Mouse (Mus musculus) hindbrain, embryonic 11.5 days (tissue): ENCODE measurements around the gene Pin1. TPM values are rescaled to one million over a fixed set of nuclear protein-coding genes. Genes with fewer than 3 reads are reported as not detected.

Source experiments
- ATAC-seq: fragments of 200-750 bp; cut with Nextera tagmentation; 2 replicates; pipeline ENCODE4 v1.8.0; 2017; ENCODE audit warnings: mild to moderate bottlenecking, moderate TSS enrichment, moderate library complexity; ENCODE audit not compliant: low FRiP score
- DNase-seq: peaks from one replicate; pipeline ENCODE4 v3.0.0-alpha.2; 2015; ENCODE audit warnings: low spot score
- H3K27ac ChIP-seq: fragments of 300-500 bp; sonication (generic); 2 replicates; pipeline ENCODE4 v1.5.1; 2014; ENCODE audit warnings: mild to moderate bottlenecking, low read depth, low read length
- H3K27me3 ChIP-seq: fragments of 300-500 bp; sonication (generic); 2 replicates; pipeline ENCODE4 v1.6.1; 2014; ENCODE audit warnings: mild to moderate bottlenecking, low read length, moderate library complexity, mixed read lengths; ENCODE audit not compliant: control insufficient read depth, insufficient read depth
- H3K36me3 ChIP-seq: fragments of 300-500 bp; sonication (generic); 2 replicates; pipeline ENCODE4 v1.6.1; 2014; ENCODE audit warnings: mild to moderate bottlenecking, low read length, moderate library complexity, mixed read lengths; ENCODE audit not compliant: control insufficient read depth, insufficient read depth
- H3K4me1 ChIP-seq: fragments of 300-500 bp; sonication (generic); replicated peaks from 2 replicates; pipeline ENCODE4 v1.6.1; 2014; ENCODE audit warnings: low read length, mixed read lengths; ENCODE audit not compliant: control insufficient read depth, insufficient read depth
- H3K4me2 ChIP-seq: fragments of 300-500 bp; sonication (generic); replicated peaks from 2 replicates; pipeline ENCODE4 v1.6.1; 2014; ENCODE audit warnings: mild to moderate bottlenecking, low read depth, low read length
- H3K4me3 ChIP-seq: fragments of 300-500 bp; sonication (generic); 2 replicates; pipeline ENCODE4 v1.5.1; 2014; ENCODE audit warnings: low read depth, low read length
- H3K9ac ChIP-seq: fragments of 300-500 bp; sonication (generic); 2 replicates; pipeline ENCODE4 v1.6.1; 2014; ENCODE audit warnings: low read depth, low read length
- H3K9me3 ChIP-seq: fragments of 300-500 bp; sonication (generic); 2 replicates; pipeline ENCODE4 v1.6.1; 2016; ENCODE audit warnings: low read length; ENCODE audit not compliant: control insufficient read depth
- WGBS: fragments of 180-500 bp; shearing (Covaris S2); extraction: QIAGEN DNeasy Blood & Tissue Kit; methylation state at CpG from one replicate; pipeline ENCODE4 v1.1.7; 2014; 5-methylcytosine and 5-hydroxymethylcytosine counted together
- polyA plus RNA-seq: library from polyadenylated mRNA; unstranded; fragments of >200 nt; fragmentation: Nextera tagmentation; extraction: Ambion mirVana; gene quantifications from 2 replicates; pipeline ENCODE4 v1.2.1, GENCODE M21; 2014

Gene Pin1
- polyA plus RNA-seq, 1 experiment from 2014 or later = 65.2 TPM

DNA sequence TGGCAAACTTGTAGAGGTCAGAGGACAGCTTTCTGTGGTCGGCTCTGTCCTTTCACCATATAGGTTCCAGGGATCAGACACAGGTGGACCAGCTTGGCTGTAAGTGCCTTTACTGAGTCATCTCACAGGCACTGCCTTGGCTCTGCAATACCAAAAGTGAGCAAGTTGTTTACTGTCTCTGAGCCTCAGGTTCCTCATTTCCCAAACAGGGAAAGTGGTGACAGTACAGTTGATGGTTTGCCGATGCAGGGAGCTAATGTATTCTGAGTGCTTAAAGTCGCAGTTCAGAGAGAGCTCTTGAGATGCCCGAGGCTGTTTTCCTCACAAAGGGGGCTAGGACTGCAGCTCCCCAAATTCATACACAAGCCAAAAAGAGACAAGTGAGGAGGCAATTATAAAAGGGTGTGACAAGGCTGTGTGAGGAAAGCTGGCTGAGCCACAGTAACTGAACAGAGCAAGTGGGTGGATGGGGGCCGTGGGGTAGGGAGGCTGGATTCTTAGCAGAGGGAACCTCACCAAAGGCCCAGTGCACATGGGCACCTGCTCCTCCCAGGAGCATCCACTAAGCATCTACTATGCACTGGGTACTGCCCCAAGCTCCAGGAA is 44.3 kb downstream of the Pin1 start:
- no peak for ATAC-seq
- no peak for DNase-seq
- Histone ChIP-seq H3K4me2 (no peak overlapping the region), H3K27me3 (no peaks in the 10 kb centered on the region), H3K36me3 (no peaks in the 10 kb centered on the region), H3K4me3 (no peak overlapping the region), H3K27ac (peak overlapping the region; percentile 83), H3K9ac (no peak overlapping the region), H3K4me1 (peaks cover 18% of the 10 kb centered on the region; the same call in 1 of the 2 replicates), H3K9me3 (no peaks in the 10 kb centered on the region)
- 50% methylated on average over 5 of the region's 5 CpGs for WGBS

DNA sequence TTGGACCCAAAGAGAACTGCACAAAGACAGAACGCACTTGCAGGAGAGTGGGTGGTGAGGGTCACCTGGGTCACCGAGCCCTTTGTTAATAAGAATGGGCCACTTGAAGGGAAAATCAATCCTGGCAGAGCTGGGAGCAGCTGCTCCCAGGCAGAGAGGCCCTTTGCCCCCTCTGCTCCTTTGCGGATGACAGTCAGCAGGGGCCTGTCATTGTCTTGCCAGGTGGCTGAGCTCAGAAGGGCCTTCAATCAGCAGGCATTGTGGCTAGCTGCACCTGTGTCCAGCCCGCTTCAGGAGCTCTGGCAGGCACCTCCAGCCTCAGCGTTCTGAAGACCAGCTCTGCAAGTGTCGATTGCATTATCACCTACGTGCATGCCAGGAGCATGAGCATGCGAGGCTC is 45.6 kb downstream of the Pin1 start:
- no peak overlapping the region for H3K4me2 ChIP-seq
- no peaks in the 10 kb centered on the region for H3K36me3 ChIP-seq
- H3K9me3 ChIP-seq = no peaks in the 10 kb centered on the region
- no peak overlapping the region for H3K9ac ChIP-seq
- WGBS = 16% methylated on average over 8 of the region's 8 CpGs
- ATAC-seq (peak; percentile 87), DNase-seq (peak; percentile 84)
- no peaks in the 10 kb centered on the region for H3K27me3 ChIP-seq
- peaks cover 18% of the 10 kb centered on the region; the same call in 1 of the 2 replicates for H3K4me1 ChIP-seq
- H3K27ac ChIP-seq = peak overlapping the region; percentile 83
- no peak overlapping the region for H3K4me3 ChIP-seq

DNA sequence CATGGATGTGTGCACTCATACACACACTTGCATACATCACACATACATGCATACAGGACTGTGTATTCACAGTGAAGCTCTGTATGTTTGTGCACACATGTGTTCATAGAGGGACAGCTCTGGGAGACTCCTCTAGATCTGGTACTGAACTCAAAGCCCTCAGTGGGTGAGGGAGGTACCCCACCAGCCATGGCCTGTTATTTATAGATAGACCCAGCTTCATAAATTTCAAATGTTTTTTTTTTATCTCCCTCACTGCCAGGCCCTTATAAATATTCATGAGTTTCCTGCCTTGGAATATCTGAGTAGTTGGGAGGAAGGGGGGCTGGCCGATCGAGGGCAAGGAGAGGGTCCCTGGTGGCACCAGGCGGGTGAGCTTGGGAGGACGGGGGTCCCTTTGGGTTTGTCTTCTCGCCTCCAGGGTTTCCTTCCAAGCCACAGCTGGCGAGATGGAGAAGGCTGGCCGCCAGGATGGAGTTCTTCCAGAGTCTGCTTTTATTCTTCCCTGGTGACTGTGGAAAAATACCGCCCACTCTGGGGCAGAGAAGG is 52.0 kb downstream of the Pin1 start:
- Histone ChIP-seq H3K4me1 (no peaks in the 10 kb centered on the region), H3K27me3 (no peaks in the 10 kb centered on the region), H3K9me3 (no peaks in the 10 kb centered on the region), H3K27ac (peak overlapping the region; percentile 75), H3K9ac (no peak overlapping the region), H3K4me3 (no peak overlapping the region), H3K4me2 (no peak overlapping the region), H3K36me3 (no peaks in the 10 kb centered on the region)
- 30% methylated on average over 8 of the region's 8 CpGs for WGBS
- ATAC-seq = peak; percentile 82
- peak; percentile 55 for DNase-seq

DNA sequence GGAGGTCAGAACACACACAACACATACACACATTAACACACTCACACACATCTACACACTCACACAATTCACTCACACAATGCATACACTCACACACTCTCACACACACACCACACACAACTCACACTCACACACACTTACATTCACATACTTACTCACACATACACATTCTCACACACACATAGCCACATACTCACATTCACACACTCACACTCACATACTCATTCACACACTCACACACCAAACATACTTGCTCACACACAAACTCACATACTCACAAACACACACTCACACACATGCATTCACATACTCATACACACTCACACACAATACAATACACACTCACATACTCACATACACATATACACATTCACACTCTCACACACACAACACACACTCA is 53.5 kb downstream of the Pin1 start:
- ATAC-seq (no peak), DNase-seq (no peak)
- no peaks in the 10 kb centered on the region for H3K4me1 ChIP-seq
- H3K27me3 ChIP-seq = no peaks in the 10 kb centered on the region
- no peak overlapping the region for H3K27ac ChIP-seq
- H3K9me3 ChIP-seq = no peaks in the 10 kb centered on the region
- no peak overlapping the region for H3K9ac ChIP-seq
- no peaks in the 10 kb centered on the region for H3K36me3 ChIP-seq
- no peak overlapping the region for H3K4me2 ChIP-seq
- no peak overlapping the region for H3K4me3 ChIP-seq

DNA sequence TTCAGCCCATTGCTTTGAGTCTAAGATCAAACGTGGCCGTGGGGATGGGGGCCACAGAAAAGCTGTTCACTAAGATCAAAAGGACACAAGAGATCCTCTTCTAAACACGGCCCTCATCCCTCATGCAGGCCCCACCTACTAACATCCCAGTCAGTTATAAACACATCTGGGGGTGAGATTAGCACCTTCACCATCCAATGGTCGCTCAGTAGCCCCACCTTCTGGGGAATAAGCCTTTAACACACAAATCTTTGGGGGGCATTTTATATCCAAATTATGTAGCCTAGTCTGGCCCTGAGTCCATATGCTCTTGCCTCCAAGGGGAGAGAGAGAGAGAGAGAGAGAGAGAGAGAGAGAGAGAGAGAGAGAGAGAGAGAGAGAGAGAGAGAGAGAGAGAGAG is 54.1 kb downstream of the Pin1 start:
- Histone ChIP-seq H3K4me3 (no peak overlapping the region), H3K9ac (no peak overlapping the region), H3K27me3 (no peaks in the 10 kb centered on the region), H3K9me3 (no peaks in the 10 kb centered on the region), H3K36me3 (no peaks in the 10 kb centered on the region), H3K27ac (no peak overlapping the region), H3K4me1 (no peaks in the 10 kb centered on the region), H3K4me2 (no peak overlapping the region)
- DNase-seq (no peak), ATAC-seq (no peak)
- 44% methylated on average over 4 of the region's 4 CpGs for WGBS

DNA sequence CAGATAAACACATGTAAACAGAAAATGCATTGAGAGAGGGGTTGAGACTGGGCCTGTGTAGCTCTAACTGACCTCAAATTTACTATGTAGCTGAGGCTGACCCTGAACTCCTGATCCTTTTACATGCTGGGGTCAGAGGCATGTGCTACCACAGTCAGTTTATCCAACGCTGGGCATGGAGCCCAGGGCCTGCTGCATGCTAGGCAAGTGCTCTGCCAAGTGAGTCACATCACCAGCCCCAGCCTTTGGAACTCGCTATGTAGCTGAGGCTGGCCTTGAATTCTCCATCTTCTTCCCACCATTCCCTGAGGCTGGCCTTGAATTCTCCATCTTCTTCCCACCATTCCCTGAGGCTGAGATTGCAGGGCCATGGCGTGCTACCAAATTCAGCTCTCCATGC is 58.6 kb downstream of the Pin1 start:
- Histone ChIP-seq H3K9ac (no peak overlapping the region), H3K9me3 (no peaks in the 10 kb centered on the region), H3K27ac (no peak overlapping the region), H3K4me1 (peaks cover 4% of the 10 kb centered on the region), H3K4me2 (no peak overlapping the region), H3K4me3 (no peak overlapping the region), H3K27me3 (no peaks in the 10 kb centered on the region), H3K36me3 (no peaks in the 10 kb centered on the region)
- ATAC-seq (no peak), DNase-seq (no peak)
- WGBS = 92% methylated on average over 3 of the region's 3 CpGs

DNA sequence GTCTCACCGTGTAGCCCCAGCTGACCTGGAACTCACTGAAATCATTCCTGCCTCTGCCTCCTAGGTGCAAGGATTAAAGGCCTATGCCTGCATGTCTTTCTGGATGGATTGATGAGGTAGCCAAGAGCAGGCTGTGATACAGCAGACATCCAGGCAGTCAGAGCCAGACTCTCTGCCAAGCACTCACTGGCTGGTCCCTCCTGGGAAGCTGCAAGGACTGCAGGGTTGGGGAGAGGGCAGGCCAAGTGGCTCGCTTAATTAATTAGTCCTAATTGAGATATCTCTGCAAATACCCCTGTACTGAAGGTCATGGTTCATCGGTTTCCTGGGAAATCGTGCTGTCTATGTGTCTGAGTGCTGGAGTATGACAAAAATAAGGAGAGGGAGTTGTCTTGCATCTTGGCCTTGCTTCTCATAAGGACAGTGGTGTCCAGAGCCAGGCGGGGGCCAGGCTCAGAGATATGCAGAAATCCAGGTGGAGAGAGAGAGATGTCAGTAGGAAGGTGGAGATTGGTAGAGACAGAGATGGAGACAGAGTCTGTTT is 61.1 kb downstream of the Pin1 start:
- ATAC-seq (peak; percentile 65), DNase-seq (peak; percentile 16)
- WGBS = 65% methylated on average over 5 of the region's 5 CpGs
- no peak overlapping the region for H3K4me2 ChIP-seq
- H3K9me3 ChIP-seq = no peaks in the 10 kb centered on the region
- no peaks in the 10 kb centered on the region for H3K36me3 ChIP-seq
- peak overlapping the region; percentile 85 for H3K27ac ChIP-seq
- H3K4me1 ChIP-seq = peaks cover 4% of the 10 kb centered on the region
- H3K27me3 ChIP-seq = no peaks in the 10 kb centered on the region
- no peak overlapping the region for H3K4me3 ChIP-seq
- peak overlapping the region; percentile 12; the same call in 1 of the 2 replicates for H3K9ac ChIP-seq

DNA sequence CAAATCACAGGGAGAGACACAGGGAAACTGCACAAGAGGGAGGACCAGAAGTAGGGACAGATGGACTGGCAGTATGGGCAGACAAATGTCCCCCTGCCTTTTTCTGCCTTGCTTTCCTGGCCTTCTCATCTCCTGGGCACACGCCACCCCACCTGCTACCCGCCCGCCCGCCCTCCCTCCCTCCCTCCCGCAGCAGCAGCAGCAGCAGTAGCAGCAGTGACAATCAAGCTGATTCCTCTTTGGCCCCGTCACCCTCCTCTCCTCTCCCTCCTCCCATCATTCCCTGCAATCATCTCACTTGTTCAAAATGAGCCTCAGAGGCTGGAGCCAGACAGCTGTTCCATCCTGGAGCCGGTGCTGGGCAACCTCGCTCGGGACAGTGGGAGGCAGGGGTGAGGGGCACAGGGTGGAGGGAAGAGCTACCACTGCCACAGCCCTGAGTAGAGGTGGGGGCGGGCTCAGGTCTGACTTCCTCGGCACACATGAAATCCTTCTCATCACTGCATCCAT is 61.6 kb downstream of the Pin1 start:
- H3K9ac ChIP-seq = 0 out of 2 replicates have a peak overlapping the region, but pooled peaks have one; percentile 19
- no peaks in the 10 kb centered on the region for H3K27me3 ChIP-seq
- no peaks in the 10 kb centered on the region for H3K9me3 ChIP-seq
- no peaks in the 10 kb centered on the region for H3K36me3 ChIP-seq
- no peak overlapping the region for H3K4me2 ChIP-seq
- H3K27ac ChIP-seq = peak overlapping the region; percentile 85
- WGBS = 56% methylated on average over 3 of the region's 11 CpGs
- H3K4me3 ChIP-seq = no peak overlapping the region
- DNase-seq (peak; percentile 46), ATAC-seq (peak; percentile 89)
- peaks cover 4% of the 10 kb centered on the region for H3K4me1 ChIP-seq

DNA sequence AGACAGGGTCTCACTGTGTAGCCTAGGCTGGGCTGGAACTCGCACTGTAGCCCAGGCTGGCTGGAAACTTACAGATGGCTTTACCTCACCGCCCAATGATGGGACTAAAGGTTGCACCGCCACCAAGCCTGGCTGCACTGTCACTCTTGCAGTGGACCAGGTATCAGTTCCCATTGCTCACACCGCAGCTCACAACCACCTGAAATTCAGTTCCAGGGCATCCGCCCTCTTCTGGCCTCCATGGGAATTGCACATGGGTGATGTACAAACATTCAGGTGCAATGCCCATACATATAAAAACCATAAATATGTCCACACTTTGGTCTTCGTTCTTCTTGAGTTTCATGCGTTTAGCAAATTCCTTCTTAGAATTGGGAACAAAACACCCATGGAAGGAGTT is 63.4 kb downstream of the Pin1 start:
- no peaks in the 10 kb centered on the region for H3K9me3 ChIP-seq
- no peak overlapping the region for H3K4me2 ChIP-seq
- H3K27me3 ChIP-seq = no peaks in the 10 kb centered on the region
- 75% methylated on average over 7 of the region's 7 CpGs for WGBS
- no peak overlapping the region for H3K4me3 ChIP-seq
- DNase-seq (no peak), ATAC-seq (no peak)
- peaks cover 4% of the 10 kb centered on the region for H3K4me1 ChIP-seq
- H3K9ac ChIP-seq = no peak overlapping the region
- no peak overlapping the region for H3K27ac ChIP-seq
- H3K36me3 ChIP-seq = no peaks in the 10 kb centered on the region
